Mouse (Mus musculus) layer of hippocampus, adult 6 months (tissue): ENCODE measurements around the gene Mprip. TPM values are rescaled to one million over a fixed set of nuclear protein-coding genes. Genes with fewer than 3 reads are reported as not detected.

ENCODE experiments used
- long read RNA-seq, 2 experiments: library from polyadenylated mRNA; unstranded; transcript quantifications; one replicate each; pipeline ENCODE4 v2.0.0; 2019 to 2020
- polyA plus RNA-seq: library from polyadenylated mRNA; unstranded; fragments of <200 nt; fragmentation: Nextera tagmentation; gene quantifications from 2 replicates; pipeline ENCODE4 v1.2.3, GENCODE M21; 2021

The Mprip gene
- 37.9 and 41.4 TPM in 2 replicates for polyA plus RNA-seq
- long read RNA-seq, experiment 1, full-length matches to known transcripts, result 7 of 113 reads
- long read RNA-seq, experiment 1, partial matches to known transcripts, result 74 of 113 reads
- long read RNA-seq, experiment 1, other reads (novel, unspliced or antisense), result 32 of 113 reads
- long read RNA-seq, experiment 2, full-length matches to known transcripts, result 55 of 222 reads
- long read RNA-seq, experiment 2, partial matches to known transcripts, result 112 of 222 reads
- long read RNA-seq, experiment 2, other reads (novel, unspliced or antisense), result 55 of 222 reads

GRCm38 (mm10) chr11:59661005-59661404, at the start of gene Mprip:
TSS of gene Mprip (plus strand) at chr11:59661305.

GRCm38 (mm10) chr11:59787199-59787781, 126.2 kb downstream of the Mprip start, which contains the start of gene Pld6:
TSS of gene Pld6 (minus strand) at chr11:59787645.

GRCm38 (mm10) chr11:59809670-59810474, 148.8 kb downstream of the Mprip start, which contains the start of gene Flcn:
TSS of gene Flcn (minus strand) at chr11:59810016.

Other genes starting within 250 kb of the Mprip start
- gene Jmjd4, start 211.3 kb upstream of the Mprip start, polyA plus RNA-seq, result 6.5 and 7.7 TPM in 2 replicates
- 573 and 613 TPM in 2 replicates for gene Snap47, start 210.1 kb upstream of the Mprip start, polyA plus RNA-seq
- gene Zfp867, start 188.8 kb upstream of the Mprip start, polyA plus RNA-seq, result 2.7 and 2.9 TPM in 2 replicates
- gene Zkscan17, start 134.6 kb upstream of the Mprip start, polyA plus RNA-seq, result 3.1 and 3.9 TPM in 2 replicates
- gene Nlrp3, start 119.7 kb upstream of the Mprip start, polyA plus RNA-seq, result 0.29 and 0.38 TPM in 2 replicates
- gene Olfr222, start 85.1 kb upstream of the Mprip start, polyA plus RNA-seq, result not detected in 2 replicates
- gene Olfr223, start 68.0 kb upstream of the Mprip start, polyA plus RNA-seq, result not detected in 2 replicates
- gene Pld6, start 126.3 kb downstream of the Mprip start, polyA plus RNA-seq, result 0.18 and 0.53 TPM in 2 replicates
- gene Flcn, start 148.7 kb downstream of the Mprip start, polyA plus RNA-seq, result 25.8 and 26.5 TPM in 2 replicates
- 109 and 113 TPM in 2 replicates for gene Nt5m, start 178.1 kb downstream of the Mprip start, polyA plus RNA-seq
- gene Cops3, start 178.5 kb downstream of the Mprip start, polyA plus RNA-seq, result 110 and 113 TPM in 2 replicates